Mouse (Mus musculus): ENCODE data around the gene Hps6.

Hps6 gene

GRCm38 (mm10) chr19:46029652-46030051, 26.3 kb downstream of the Hps6 start:
- DNase-seq (ENCODE audit: low read depth, low spot score), result no peak

GRCm38 (mm10) chr19:46030196-46030983, 27.1 kb downstream of the Hps6 start:
- DNase-seq (ENCODE audit: low read depth, low spot score), result no peak

- DNase-seq (ENCODE audit: low read depth, low spot score), result no peak
These were observed 28.6 kb downstream of the Hps6 start for GRCm38 (mm10) chr19:46031689-46032432.

GRCm38 (mm10) chr19:46032731-46033510, 29.6 kb downstream of the Hps6 start:
- no peak for DNase-seq (ENCODE audit: low read depth, low spot score)

- no peak for DNase-seq (ENCODE audit: low read depth, low spot score)
These were observed 30.6 kb downstream of the Hps6 start for GRCm38 (mm10) chr19:46033911-46034310.

GRCm38 (mm10) chr19:46035971-46036370, 32.7 kb downstream of the Hps6 start:
- DNase-seq (ENCODE audit: low read depth, low spot score), result no peak

GRCm38 (mm10) chr19:46036477-46037242, 33.4 kb downstream of the Hps6 start:
- DNase-seq (ENCODE audit: low read depth, low spot score), result peak; percentile 85

GRCm38 (mm10) chr19:46037243-46037924, 34.1 kb downstream of the Hps6 start:
- DNase-seq (ENCODE audit: low read depth, low spot score), result peak; percentile 93

- DNase-seq (ENCODE audit: low read depth, low spot score), result no peak
These were observed 34.9 kb downstream of the Hps6 start for GRCm38 (mm10) chr19:46037925-46038850.

- no peak for DNase-seq (ENCODE audit: low read depth, low spot score)
These were observed 35.5 kb downstream of the Hps6 start for GRCm38 (mm10) chr19:46038851-46039260.

GRCm38 (mm10) chr19:46039478-46039877, 36.2 kb downstream of the Hps6 start:
- peak; percentile 93 for DNase-seq (ENCODE audit: low read depth, low spot score)

- DNase-seq (ENCODE audit: low read depth, low spot score), result peak; percentile 48
These were observed 37.0 kb downstream of the Hps6 start for GRCm38 (mm10) chr19:46040149-46040902.

- DNase-seq (ENCODE audit: low read depth, low spot score), result no peak
These were observed 38.1 kb downstream of the Hps6 start for GRCm38 (mm10) chr19:46041299-46041932.

- peak; percentile 55 for DNase-seq (ENCODE audit: low read depth, low spot score)
These were observed 38.7 kb downstream of the Hps6 start for GRCm38 (mm10) chr19:46041933-46042475.

GRCm38 (mm10) chr19:46042476-46043011, 39.2 kb downstream of the Hps6 start:
- peak; percentile 67 for DNase-seq (ENCODE audit: low read depth, low spot score)

GRCm38 (mm10) chr19:46043380-46043779, 40.1 kb downstream of the Hps6 start:
- DNase-seq (ENCODE audit: low read depth, low spot score), result no peak

- peak; percentile 50 for DNase-seq (ENCODE audit: low read depth, low spot score)
These were observed 41.1 kb downstream of the Hps6 start, which contains the start of gene Pprc1 for GRCm38 (mm10) chr19:46044271-46044992. TSS of gene Pprc1 (plus strand) at chr19:46044886.
